Mouse (Mus musculus): ENCODE results near the gene Dglucy. TPM values are rescaled to one million over a fixed set of nuclear protein-coding genes. Genes with fewer than 3 reads are reported as not detected.

Dglucy gene
- polyA plus RNA-seq, 1 experiment = 12.0 TPM

DNA sequence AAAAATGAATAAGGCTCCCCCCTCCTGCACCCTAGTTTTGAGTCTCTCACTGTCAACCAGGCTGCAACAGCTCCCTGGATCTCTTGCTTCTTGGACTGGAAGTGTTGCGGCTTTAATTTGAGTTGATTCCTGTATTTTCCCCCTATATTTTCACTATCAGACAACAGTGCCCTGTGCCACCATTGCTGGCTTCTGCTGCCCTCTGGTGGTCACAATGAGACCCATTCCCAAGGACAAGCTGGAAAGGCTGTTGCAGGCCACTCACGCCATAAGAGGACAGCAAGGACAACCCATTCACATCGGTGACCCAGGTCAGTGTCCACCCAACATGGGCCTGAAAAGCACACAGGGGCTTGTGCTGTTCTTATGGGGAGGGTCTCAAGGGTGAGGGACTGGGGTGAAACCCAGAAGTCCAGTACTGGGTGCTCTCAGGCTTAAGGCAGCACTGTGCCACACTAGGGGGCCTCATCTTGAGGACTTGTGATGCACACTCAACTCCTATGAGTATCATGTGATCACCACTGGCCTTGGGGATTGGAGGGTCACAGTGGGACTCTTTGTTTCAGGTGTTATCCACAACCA is 62.4 kb downstream of the Dglucy start:
- no peak for DNase-seq (ENCODE audit: low read depth)

DNA sequence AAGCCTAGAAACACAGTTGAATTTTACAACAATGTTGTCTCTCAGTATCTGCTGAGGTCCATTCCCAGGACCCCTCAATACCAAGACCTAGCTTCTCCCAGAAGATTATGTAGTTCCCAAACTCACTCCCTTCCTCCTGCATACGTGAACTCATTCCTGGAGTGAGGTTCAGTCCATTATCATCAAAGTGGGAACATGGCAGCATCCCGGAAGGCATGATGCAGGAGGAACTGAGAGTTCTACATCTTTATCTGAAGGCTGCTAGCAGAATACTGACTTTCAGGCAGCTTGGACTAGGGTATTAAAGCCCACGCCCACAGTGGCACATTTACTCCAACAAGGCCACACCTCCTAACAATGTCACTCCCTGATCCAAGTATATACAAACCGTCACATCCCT is 64.3 kb downstream of the Dglucy start:
- DNase-seq (ENCODE audit: low read depth) = no peak

DNA sequence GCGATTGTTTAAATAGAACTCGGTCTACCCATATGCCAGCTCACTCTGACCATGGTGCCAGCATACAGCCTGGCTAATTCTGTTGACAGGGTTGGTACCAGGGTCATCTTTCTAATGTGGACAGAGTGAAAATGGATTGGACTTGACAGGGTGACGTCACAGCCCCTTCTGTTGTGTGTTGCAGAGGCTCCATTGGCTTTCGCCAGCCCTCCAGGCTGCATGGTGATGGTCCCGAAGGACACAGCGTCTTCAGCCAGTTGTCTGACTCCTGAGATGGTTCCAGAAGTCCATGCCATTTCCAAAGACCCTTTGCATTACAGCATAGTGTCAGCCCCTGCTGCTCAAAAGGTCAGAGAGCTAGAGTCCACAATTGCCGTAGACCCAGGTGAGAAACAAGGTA is 65.7 kb downstream of the Dglucy start:
- DNase-seq (ENCODE audit: low read depth) = no peak

- no peak for DNase-seq (ENCODE audit: low read depth)
Measured at GRCm38 (mm10) chr12:100845829-100846228, 67.0 kb downstream of the Dglucy start.

- no peak for DNase-seq (ENCODE audit: low read depth)
Measured at GRCm38 (mm10) chr12:100846566-100846965, 67.7 kb downstream of the Dglucy start.

GRCm38 (mm10) chr12:100847437-100848080 is 68.7 kb downstream of the Dglucy start:
- no peak for DNase-seq (ENCODE audit: low read depth)

DNA sequence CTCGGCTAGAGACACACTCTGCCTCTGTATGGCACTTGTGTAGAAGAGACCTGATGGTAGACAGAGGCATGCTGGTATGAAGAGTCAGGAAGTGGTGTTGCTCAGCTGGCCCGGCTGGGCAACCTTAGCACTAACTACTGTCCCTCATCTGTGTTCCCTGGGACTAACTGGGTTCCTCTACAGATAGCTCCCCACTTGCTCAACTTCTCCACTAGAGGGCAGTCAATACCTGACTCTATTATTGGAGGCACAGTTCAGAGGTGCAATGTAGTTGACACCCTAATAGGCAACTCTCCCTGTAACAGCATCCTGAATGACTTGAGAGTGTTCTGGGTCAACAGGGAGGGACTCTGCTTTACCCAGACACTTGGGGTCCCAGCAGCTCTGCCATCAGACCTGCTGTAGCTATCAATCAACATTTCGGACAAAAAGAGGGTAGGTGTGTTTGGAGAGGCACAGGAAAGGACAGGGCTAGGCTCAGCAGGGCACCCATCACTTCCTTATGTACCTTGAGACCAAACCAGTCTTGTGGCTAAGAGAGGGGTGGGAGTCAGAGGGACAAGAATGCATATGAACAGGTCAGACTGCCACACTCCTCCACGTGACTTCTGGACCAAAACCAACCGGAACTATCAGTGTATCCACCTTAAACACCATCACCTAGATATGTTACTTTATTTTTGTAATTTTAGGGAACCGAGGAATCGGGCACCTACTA is 70.7 kb downstream of the Dglucy start:
- no peak for DNase-seq (ENCODE audit: low read depth)

GRCm38 (mm10) chr12:100852370-100852769 is 73.5 kb downstream of the Dglucy start:
- no peak for DNase-seq (ENCODE audit: low read depth)

GRCm38 (mm10) chr12:100856337-100856736 is 77.5 kb downstream of the Dglucy start:
- no peak for DNase-seq (ENCODE audit: low read depth)

DNA sequence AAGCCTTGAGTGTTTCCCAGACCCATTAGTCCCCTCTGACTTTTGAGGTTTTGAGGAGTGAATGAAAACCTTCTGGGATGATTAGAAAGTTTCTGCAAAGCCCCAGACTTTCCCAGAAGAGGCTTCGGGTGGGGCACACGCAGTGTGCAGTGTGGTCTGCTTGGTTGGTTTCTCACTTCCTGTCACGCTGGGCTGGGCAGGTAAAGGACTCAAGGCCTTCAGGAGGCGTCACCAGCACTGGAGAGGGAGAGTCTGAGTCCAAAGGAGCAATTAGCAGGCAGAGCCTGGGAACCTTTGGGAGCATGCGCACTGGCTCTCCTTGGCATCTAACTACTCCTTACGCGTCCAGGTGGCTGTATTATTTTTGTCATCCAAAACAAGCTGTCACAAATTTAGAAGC is 78.9 kb downstream of the Dglucy start:
- DNase-seq (ENCODE audit: low read depth) = no peak

GRCm38 (mm10) chr12:100862272-100862671 is 83.4 kb downstream of the Dglucy start:
- DNase-seq (ENCODE audit: low read depth) = no peak

GRCm38 (mm10) chr12:100862856-100863446 is 84.1 kb downstream of the Dglucy start:
- DNase-seq (ENCODE audit: low read depth) = no peak

DNA sequence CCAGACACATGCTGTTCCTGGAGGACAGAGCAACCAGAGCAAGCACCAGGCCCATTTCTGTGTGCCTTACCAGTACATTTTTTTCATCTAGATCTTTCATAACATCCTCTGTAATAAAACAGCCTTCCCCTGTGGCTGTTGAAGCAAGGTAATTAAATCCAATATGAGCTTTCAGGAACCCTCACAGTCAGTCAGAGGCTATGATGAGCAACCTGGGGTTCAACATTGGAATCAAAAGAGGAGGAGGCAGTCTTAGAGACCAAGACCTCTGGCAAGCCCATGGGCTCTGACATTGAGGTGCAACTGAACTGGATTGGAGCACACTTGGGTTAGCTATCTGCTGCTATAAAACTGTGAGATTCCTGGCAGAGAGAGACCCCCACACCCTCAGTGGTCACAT is 86.2 kb downstream of the Dglucy start:
- DNase-seq (ENCODE audit: low read depth) = no peak

GRCm38 (mm10) chr12:100865509-100866078 is 86.7 kb downstream of the Dglucy start:
- no peak for DNase-seq (ENCODE audit: low read depth)

- no peak for DNase-seq (ENCODE audit: low read depth)
Measured at GRCm38 (mm10) chr12:100867097-100867496, 88.2 kb downstream of the Dglucy start.

- DNase-seq (ENCODE audit: low read depth) = no peak
Measured at GRCm38 (mm10) chr12:100868049-100868622, 89.3 kb downstream of the Dglucy start.

GRCm38 (mm10) chr12:100871234-100871633 is 92.4 kb downstream of the Dglucy start:
- DNase-seq (ENCODE audit: low read depth) = no peak

- DNase-seq (ENCODE audit: low read depth) = no peak
Measured at GRCm38 (mm10) chr12:100871841-100872240, 93.0 kb downstream of the Dglucy start.

GRCm38 (mm10) chr12:100873612-100874011 is 94.8 kb downstream of the Dglucy start:
- no peak for DNase-seq (ENCODE audit: low read depth)

GRCm38 (mm10) chr12:100875553-100875952 is 96.7 kb downstream of the Dglucy start:
- DNase-seq (ENCODE audit: low read depth) = no peak

DNA sequence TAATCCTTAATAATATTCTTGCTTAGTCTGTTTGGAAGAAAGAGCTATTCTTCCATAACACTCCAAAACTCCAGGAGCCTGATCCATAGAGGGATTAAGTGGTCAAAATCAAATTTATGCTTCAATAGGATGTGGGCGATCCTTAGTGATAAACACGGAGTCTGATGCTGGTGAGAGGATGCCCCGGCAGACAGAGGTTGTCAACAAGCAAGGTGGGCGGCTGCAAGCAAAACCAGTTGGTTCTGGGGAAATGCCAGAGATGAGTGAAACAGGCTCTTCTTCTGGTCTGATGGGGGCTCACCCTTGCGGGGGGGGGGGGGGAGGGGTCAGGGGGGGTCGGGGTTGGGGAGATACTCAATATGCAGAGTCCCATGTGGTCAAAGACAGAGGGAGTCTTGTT is 97.1 kb downstream of the Dglucy start:
- no peak for DNase-seq (ENCODE audit: low read depth)

- DNase-seq (ENCODE audit: low read depth) = no peak
Measured at GRCm38 (mm10) chr12:100877936-100878335, 99.1 kb downstream of the Dglucy start.
